Mouse (Mus musculus) midbrain, embryonic 14.5 days (tissue): ENCODE data around the gene Polm. TPM values are rescaled to one million over a fixed set of nuclear protein-coding genes. Genes with fewer than 3 reads are reported as not detected.
A peak's percentile ranks its signal among the peaks of the same experiment; 100 is the strongest.

ENCODE experiments used
- ATAC-seq: fragments of 200-750 bp; cut with Nextera tagmentation; 2 replicates; pipeline ENCODE4 v1.8.0; 2017; ENCODE audit warnings: moderate number of reproducible peaks, moderate library complexity; ENCODE audit not compliant: low FRiP score, low TSS enrichment
- DNase-seq: peaks from one replicate; pipeline ENCODE4 v3.0.0-alpha.2; 2015
- H3K27ac ChIP-seq: fragments of 300-500 bp; sonication (generic); replicated peaks from 2 replicates; pipeline ENCODE4 v1.5.1; 2014; ENCODE audit warnings: mild to moderate bottlenecking, low read depth, low read length, moderate library complexity
- H3K27me3 ChIP-seq: fragments of 300-500 bp; sonication (generic); 2 replicates; pipeline ENCODE4 v1.6.1; 2014; ENCODE audit warnings: low read length, control low read depth, mixed read lengths; ENCODE audit not compliant: control insufficient read depth, insufficient read depth
- H3K36me3 ChIP-seq: fragments of 300-500 bp; sonication (generic); 2 replicates; pipeline ENCODE4 v1.6.1; 2014; ENCODE audit warnings: low read length, control low read depth; ENCODE audit not compliant: control insufficient read depth, insufficient read depth
- H3K4me1 ChIP-seq: fragments of 300-500 bp; sonication (generic); 2 replicates; pipeline ENCODE4 v1.6.1; 2014; ENCODE audit warnings: mild to moderate bottlenecking, antibody characterized with exemption, low read length, control low read depth; ENCODE audit not compliant: control insufficient read depth, insufficient read depth
- H3K4me2 ChIP-seq: fragments of 300-500 bp; sonication (generic); 2 replicates; pipeline ENCODE4 v1.6.1; 2014; ENCODE audit warnings: mild to moderate bottlenecking, low read length, moderate library complexity
- H3K4me3 ChIP-seq: fragments of 300-500 bp; sonication (generic); replicated peaks from 2 replicates; pipeline ENCODE4 v1.5.1; 2014; ENCODE audit warnings: low read depth, low read length
- H3K9ac ChIP-seq: fragments of 300-500 bp; sonication (generic); replicated peaks from 2 replicates; pipeline ENCODE4 v1.6.1; 2014; ENCODE audit warnings: mild to moderate bottlenecking, low read length, moderate library complexity
- H3K9me3 ChIP-seq: fragments of 300-500 bp; sonication (generic); 2 replicates; pipeline ENCODE4 v1.6.1; 2016; ENCODE audit warnings: low read length, control low read depth, mixed read lengths; ENCODE audit not compliant: control insufficient read depth
- WGBS: fragments of 180-500 bp; shearing (Covaris S2); extraction: QIAGEN DNeasy Blood & Tissue Kit; methylation state at CpG from one replicate; pipeline ENCODE4 v1.1.7; 2014; 5-methylcytosine and 5-hydroxymethylcytosine counted together
- polyA plus RNA-seq: library from polyadenylated mRNA; unstranded; fragments of >200 nt; fragmentation: Nextera tagmentation; extraction: Ambion mirVana; gene quantifications from 2 replicates; pipeline ENCODE4 v1.2.1, GENCODE M21; 2014

Gene Polm
- polyA plus RNA-seq, 1 experiment from 2014 or later = 5.2 TPM

DNA sequence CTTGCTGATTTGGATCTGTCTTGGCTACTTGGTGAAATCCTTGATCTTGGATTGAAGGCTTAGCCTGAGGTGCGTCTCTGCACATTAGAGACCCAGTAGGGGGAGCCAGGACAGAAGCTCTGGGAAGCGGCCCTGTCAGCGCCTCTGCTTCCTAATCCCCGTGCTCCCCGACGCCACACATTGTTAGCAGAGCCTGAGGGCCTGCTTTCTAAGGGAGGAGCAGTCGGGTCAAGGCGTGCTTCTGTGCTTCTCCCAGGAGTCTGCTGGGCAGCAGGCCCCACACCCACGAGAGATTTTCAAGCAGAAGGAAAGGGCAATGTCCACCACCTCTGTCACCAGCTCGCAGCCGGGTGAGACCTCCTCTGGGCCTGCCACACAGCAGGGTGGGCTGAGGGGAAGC is 40.4 kb downstream of the Polm start:
- 64% methylated on average over 11 of the region's 11 CpGs for WGBS
- ATAC-seq = no peak

DNA sequence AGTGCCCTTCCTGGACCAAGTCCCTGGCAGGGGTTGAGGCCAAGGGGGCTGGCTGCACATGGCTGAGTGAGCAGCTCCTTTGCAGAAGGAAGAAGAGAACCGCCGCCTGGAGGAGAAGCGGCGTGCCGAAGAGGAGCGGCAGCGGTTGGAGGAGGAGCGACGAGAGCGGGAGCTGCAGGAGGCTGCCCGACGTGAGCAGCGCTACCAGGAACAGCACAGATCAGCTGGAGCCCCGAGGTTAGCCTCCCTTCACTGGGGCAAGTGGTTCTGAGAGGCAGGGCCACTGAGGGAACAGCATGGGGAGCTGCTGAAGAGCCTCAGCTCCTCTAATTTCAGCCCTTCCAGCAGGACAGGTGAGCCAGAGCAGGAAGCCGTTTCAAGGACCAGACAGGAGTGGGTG is 40.9 kb downstream of the Polm start:
- ATAC-seq = no peak
- WGBS = 79% methylated on average over 15 of the region's 15 CpGs
- Histone ChIP-seq H3K4me1 (no peaks in the 10 kb centered on the region), H3K27me3 (no peaks in the 10 kb centered on the region), H3K4me2 (no peak overlapping the region), H3K9ac (no peak overlapping the region), H3K4me3 (no peak overlapping the region), H3K27ac (no peak overlapping the region), H3K36me3 (peaks cover 93% of the 10 kb centered on the region), H3K9me3 (no peaks in the 10 kb centered on the region)
- no peak for DNase-seq

More for the DNA sequence above, 40.4 kb downstream of the Polm start:
- no peaks in the 10 kb centered on the region for H3K4me1 ChIP-seq
- no peak for DNase-seq
- H3K27me3 ChIP-seq = no peaks in the 10 kb centered on the region
- H3K36me3 ChIP-seq = peaks cover 88% of the 10 kb centered on the region
- H3K27ac ChIP-seq = no peak overlapping the region
- no peak overlapping the region for H3K4me3 ChIP-seq
- H3K9me3 ChIP-seq = no peaks in the 10 kb centered on the region
- no peak overlapping the region for H3K4me2 ChIP-seq
- H3K9ac ChIP-seq = no peak overlapping the region

- H3K9ac ChIP-seq = no peak overlapping the region
- H3K9me3 ChIP-seq = no peaks in the 10 kb centered on the region
- H3K4me3 ChIP-seq = no peak overlapping the region
- ATAC-seq (no peak), DNase-seq (no peak)
- no peak overlapping the region for H3K27ac ChIP-seq
- no peaks in the 10 kb centered on the region for H3K4me1 ChIP-seq
- 89% methylated on average over 7 of the region's 7 CpGs for WGBS
- peaks cover 90% of the 10 kb centered on the region for H3K36me3 ChIP-seq
- no peak overlapping the region for H3K4me2 ChIP-seq
- H3K27me3 ChIP-seq = no peaks in the 10 kb centered on the region
Measured at GRCm38 (mm10) chr11:5795706-5796105, 42.1 kb downstream of the Polm start.

DNA sequence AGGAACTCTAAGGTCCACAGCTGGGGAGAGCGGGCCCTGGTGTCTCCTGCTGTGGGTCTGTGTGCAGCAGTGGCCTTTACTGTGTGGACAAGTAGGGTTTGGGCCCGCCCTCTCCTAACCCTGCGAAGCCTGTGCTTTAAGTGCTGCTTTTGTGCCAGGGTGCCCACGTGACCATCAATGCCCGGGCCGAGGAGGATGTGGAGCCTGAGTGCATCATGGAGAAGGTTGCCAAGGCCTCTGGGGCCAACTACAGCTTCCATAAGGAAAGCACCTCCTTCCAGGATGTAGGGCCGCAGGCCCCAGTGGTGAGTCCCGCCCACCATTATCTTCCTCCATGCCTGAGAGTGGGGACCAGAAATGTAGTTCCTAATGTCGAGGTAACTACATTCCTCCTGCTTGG is 42.5 kb downstream of the Polm start:
- ATAC-seq (no peak), DNase-seq (no peak)
- Histone ChIP-seq H3K4me3 (no peak overlapping the region), H3K27me3 (no peaks in the 10 kb centered on the region), H3K9me3 (no peaks in the 10 kb centered on the region), H3K4me1 (no peaks in the 10 kb centered on the region), H3K36me3 (peaks cover 88% of the 10 kb centered on the region), H3K9ac (no peak overlapping the region), H3K27ac (no peak overlapping the region), H3K4me2 (no peak overlapping the region)
- 93% methylated on average over 9 of the region's 9 CpGs for WGBS

DNA sequence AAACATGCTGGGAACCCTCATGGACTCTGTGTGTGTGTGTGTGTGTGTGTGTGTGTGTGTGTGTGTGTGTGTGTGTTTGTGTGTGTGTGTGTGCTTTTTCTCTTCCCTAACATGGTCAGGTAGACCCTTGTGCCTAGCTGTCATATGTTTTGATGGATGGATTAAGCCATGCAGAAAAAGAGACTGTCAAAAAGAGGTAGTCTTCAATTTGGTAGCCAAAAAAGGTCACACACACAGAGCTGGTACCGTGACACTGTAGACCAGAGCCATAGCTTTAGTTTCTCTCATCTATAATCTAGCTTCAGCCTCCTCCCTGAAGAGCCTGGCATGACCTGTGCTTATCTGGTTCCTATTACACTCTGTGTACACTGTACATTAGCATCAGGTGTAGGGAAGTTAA is 47.4 kb downstream of the Polm start:
- ATAC-seq = no peak
- DNase-seq = no peak
- Histone ChIP-seq H3K4me1 (peaks cover 19% of the 10 kb centered on the region), H3K4me3 (no peak overlapping the region), H3K27me3 (no peaks in the 10 kb centered on the region), H3K4me2 (no peak overlapping the region), H3K36me3 (peaks cover 41% of the 10 kb centered on the region), H3K9ac (no peak overlapping the region), H3K9me3 (no peaks in the 10 kb centered on the region), H3K27ac (no peak overlapping the region)
- WGBS = 94% methylated on average over 1 of the region's 1 CpGs

DNA sequence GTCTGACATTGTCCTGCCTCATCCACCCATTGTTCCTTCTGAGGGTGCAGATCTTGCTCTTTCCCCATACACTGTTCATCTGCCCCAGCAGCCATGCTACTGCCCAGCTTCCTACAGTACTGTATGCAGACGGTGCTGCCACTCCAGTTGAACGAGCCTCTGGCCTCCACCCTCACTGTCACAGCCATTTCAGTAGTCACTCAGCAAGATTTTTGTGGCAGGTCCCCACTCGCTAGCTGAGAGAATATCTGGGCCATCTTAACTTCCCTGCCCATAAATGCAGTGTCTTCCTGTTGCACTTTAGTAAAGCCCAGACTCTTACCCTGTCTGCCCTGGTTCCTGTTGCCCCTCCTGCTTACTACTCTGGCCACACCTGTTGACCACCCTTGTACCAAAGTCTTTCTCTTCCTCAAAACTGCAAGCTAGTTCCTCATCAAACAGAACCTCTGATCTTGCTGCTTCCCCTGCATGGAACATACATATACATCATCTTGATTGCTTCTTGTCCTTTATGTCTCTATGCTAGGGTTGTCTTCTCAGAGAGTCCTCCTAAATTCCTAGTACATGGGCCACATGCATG is 48.0 kb downstream of the Polm start:
- Histone ChIP-seq H3K27ac (no peak overlapping the region), H3K9ac (no peak overlapping the region)

GRCm38 (mm10) chr11:5789071-5789753 is 48.6 kb downstream of the Polm start:
- peaks cover 19% of the 10 kb centered on the region for H3K4me1 ChIP-seq
- DNase-seq = no peak
- H3K9ac ChIP-seq = peak overlapping the region; percentile 90
- 77% methylated on average over 6 of the region's 6 CpGs for WGBS
- peak overlapping the region; percentile 87 for H3K4me3 ChIP-seq
- no peaks in the 10 kb centered on the region for H3K9me3 ChIP-seq
- H3K36me3 ChIP-seq = peaks cover 29% of the 10 kb centered on the region
- no peak; the same call in 1 of the 2 replicates for ATAC-seq
- H3K27me3 ChIP-seq = no peaks in the 10 kb centered on the region
- peak overlapping the region; percentile 93 for H3K27ac ChIP-seq
- peak overlapping the region; percentile 69 for H3K4me2 ChIP-seq

More for the DNA sequence above, 48.0 kb downstream of the Polm start:
- Histone ChIP-seq H3K27me3 (no peaks in the 10 kb centered on the region), H3K4me1 (peaks cover 19% of the 10 kb centered on the region), H3K36me3 (peaks cover 35% of the 10 kb centered on the region), H3K4me2 (peak overlapping the region; percentile 69), H3K9me3 (no peaks in the 10 kb centered on the region), H3K4me3 (peak overlapping the region; percentile 87)
- ATAC-seq (no peak), DNase-seq (no peak)
- 89% methylated on average over 3 of the region's 3 CpGs for WGBS

- Histone ChIP-seq H3K4me1 (peaks cover 19% of the 10 kb centered on the region), H3K9ac (peak within 1 kb of the TSS; percentile 90), H3K27ac (peak within 1 kb of the TSS; percentile 93), H3K27me3 (no peaks in the 10 kb centered on the region), H3K4me3 (peak within 1 kb of the TSS; percentile 87), H3K9me3 (no peaks in the 10 kb centered on the region), H3K4me2 (peak within 1 kb of the TSS; percentile 69), H3K36me3 (peaks cover 20% of the 10 kb centered on the region)
- peak; percentile 98 for DNase-seq
- WGBS = under 1% methylated on average over 68 of the region's 74 CpGs
- peak; percentile 96 for ATAC-seq
Measured at GRCm38 (mm10) chr11:5788056-5789014, 49.5 kb downstream of the Polm start, which contains the start of gene Dbnl. Gene Dbnl, plus strand, starts transcription at chr11:5788488.
